Mouse (Mus musculus): ENCODE measurements around the gene Apbb2.

Apbb2 gene

GRCm38 (mm10) chr5:66549691-66550090 is 68.9 kb downstream of the Apbb2 start:
- DNase-seq (ENCODE audit: low spot score in 2 of 2): no peak

DNA sequence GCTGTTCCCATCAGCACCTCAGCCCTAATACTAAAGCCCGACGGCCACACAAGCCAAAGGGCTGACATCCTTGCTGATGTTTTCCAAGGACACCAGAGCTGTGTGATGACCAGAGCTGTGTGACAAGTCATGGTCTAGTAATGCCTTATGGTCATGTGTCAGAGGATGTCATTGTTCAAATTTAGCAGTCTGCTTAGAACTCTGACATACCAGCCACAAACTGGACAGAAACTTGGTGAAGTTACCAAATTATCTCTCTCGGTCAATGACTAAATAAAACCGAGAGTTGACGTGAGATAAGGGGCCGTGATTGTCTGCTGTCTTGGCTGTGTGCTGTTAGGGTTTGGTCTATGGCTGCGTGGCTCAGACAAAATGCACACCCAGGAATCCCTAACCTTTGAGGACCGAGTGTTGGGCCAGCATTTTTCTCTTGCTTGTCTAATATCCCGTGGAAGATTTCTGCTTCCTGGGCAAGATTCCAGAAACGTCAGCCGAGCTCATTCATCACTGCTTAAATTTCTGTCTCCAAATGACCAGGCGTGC is 71.5 kb downstream of the Apbb2 start:
- no peak for DNase-seq (ENCODE audit: low spot score in 2 of 2)

DNA sequence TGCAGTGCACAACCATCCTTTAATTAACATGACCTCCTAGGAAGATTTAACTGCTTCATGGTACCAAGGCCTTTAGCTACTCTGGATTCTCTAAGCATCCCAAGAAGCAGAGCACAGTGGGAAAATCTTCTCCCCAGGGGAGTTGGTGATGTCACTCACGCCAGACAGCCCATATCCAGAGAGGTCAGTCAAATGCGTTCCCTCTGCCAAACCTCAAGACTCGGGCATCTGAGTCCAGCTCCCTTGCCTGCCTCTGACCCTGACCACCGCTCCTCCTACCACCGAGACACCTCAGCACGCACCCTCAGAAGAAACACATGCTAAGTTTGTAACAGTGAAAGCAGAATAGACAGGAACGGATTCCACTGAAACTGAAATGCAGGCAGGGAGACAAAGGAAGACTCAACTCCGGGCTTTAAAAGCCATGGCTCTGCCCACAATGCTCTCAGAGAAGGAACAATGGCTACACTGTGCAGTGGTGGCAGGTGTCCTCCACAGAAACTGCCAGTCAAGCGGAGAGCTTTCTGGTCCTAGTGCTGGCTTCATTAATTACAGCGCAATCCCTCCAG is 72.9 kb downstream of the Apbb2 start:
- no peak for DNase-seq (ENCODE audit: low spot score in 2 of 2)

- no peak for DNase-seq (ENCODE audit: low spot score in 2 of 2)
Measured at GRCm38 (mm10) chr5:66543761-66544160, 74.8 kb downstream of the Apbb2 start.

DNA sequence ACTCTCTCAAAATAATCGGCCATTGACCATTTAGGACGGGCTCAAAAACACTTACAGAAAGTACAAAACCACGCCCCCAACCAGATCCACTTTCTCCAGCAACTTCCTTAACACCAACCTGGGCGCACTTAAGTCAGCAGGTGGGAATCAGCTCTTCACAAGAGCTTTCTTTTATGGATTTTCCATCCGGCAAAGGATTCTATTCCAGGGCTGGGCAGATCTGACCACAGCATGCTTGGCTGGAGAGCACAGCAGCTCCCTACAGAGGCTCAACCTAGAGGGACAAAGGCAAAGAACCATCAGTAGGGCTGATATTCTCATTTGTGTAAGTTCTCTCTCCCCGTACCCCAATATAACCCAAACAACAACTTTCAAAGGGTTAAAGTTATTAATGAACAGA is 75.2 kb downstream of the Apbb2 start:
- DNase-seq (ENCODE audit: low spot score in 2 of 2): no peak

DNA sequence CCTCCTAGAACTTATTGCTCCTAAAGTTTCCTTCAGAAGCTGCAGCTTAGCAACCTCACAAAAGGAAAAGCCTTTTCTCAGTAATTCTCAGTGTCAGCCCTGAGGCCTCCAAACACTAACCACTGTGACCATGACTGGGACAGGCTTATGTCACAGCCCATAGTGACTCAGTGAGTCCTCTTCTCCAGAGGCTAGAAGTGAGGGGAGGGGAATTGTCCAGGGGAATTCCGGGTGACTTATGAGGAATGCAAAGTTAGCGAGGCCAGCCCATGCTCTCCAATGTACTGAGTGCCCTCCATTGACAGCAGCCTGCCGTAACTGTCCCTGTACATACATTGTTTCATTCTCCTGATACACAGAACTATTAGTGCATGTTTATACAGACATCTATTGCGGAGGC is 76.1 kb downstream of the Apbb2 start:
- no peak for DNase-seq (ENCODE audit: low spot score in 2 of 2)

- DNase-seq (ENCODE audit: low spot score in 2 of 2): no peak
Measured at GRCm38 (mm10) chr5:66541385-66541784, 77.2 kb downstream of the Apbb2 start.

- DNase-seq (ENCODE audit: low spot score in 2 of 2): no peak
Measured at GRCm38 (mm10) chr5:66540246-66540645, 78.3 kb downstream of the Apbb2 start.

- no peak for DNase-seq (ENCODE audit: low spot score in 2 of 2)
Measured at GRCm38 (mm10) chr5:66537811-66538210, 80.8 kb downstream of the Apbb2 start.

GRCm38 (mm10) chr5:66536696-66537358 is 81.8 kb downstream of the Apbb2 start:
- DNase-seq (ENCODE audit: low spot score in 2 of 2): no peak

- DNase-seq (ENCODE audit: low spot score in 2 of 2): no peak
Measured at GRCm38 (mm10) chr5:66535566-66536236, 82.9 kb downstream of the Apbb2 start.

- DNase-seq (ENCODE audit: low spot score in 2 of 2): no peak
Measured at GRCm38 (mm10) chr5:66533711-66534425, 84.7 kb downstream of the Apbb2 start.

DNA sequence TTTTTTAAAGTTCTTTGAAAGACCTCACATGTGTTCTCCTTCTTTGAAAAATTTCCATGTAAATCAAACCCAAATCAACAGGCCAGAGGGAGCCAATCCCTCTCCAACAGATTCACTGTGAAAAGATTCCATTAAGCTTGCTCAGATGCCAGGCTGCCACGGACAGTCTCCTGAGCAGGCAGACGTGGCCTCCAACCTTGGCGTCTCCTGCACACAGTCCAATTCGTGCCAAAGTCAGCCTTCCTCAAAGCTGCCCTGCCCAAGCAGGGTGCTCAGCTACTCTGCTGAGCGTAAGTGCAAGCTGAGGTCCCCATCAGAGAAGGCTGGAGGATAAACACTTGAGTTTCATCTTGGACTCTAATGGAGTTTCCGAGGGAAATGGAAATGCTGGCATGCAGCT is 85.8 kb downstream of the Apbb2 start:
- no peak for DNase-seq (ENCODE audit: low spot score in 2 of 2)

- no peak for DNase-seq (ENCODE audit: low spot score in 2 of 2)
Measured at GRCm38 (mm10) chr5:66530361-66530760, 88.2 kb downstream of the Apbb2 start.

DNA sequence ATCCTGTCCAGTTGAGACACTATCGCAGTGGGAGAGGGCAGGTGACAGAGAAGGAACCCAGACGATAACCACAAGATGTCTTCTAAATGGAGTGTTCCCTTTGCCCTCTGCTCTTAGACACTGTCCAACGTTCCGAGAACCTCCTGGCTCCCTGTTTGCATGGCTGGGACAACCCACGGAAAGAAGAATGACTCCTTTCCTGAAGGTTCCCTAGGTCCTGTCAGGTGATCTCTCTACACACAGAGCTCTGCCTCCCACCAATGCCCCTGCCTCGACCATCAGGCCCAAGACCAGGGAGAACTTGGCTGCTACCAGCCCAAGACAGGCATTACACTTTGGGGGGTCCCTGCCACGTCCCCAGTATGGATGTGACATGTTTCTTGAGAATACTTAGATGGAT is 89.0 kb downstream of the Apbb2 start:
- no peak for DNase-seq (ENCODE audit: low spot score in 2 of 2)

DNA sequence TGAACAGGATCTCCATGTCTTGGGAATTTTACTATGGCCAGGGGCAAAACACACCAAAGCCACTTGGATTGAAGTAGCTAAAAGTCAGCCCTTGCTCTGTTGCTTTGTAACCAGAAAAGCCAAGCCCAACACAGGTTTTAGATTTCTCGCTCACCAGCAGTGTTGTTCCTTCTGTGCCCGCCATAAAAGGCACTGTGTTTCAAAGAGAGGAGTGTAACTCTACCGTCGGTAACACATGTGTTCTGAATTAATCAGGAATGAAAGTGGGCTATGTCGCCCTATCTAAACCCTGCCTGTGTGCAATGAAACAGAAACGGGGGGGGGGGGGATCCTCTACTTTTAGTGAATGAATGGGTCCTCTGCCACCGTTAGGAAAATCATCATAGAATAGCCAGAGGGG is 90.0 kb downstream of the Apbb2 start:
- DNase-seq (ENCODE audit: low spot score in 2 of 2): no peak

DNA sequence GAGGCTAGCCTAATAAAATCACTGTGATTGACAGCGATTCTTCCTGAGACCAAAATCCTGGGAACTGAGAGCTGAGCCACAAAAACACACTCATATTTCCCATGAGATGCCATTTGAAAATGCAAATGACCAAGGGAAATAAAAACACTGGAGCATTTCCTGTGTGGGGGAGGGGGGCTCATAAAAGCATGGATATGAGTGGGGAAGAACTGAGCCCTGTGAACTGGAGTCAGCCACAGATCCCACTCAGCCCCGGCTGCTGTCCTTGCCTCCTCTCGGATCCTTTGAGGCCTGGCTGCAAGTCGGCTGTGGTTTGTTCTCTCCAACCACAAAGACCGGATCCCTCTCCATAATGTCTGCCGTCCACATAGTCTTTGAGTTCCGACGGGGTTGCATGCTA is 91.5 kb downstream of the Apbb2 start:
- no peak for DNase-seq (ENCODE audit: low spot score in 2 of 2)

DNA sequence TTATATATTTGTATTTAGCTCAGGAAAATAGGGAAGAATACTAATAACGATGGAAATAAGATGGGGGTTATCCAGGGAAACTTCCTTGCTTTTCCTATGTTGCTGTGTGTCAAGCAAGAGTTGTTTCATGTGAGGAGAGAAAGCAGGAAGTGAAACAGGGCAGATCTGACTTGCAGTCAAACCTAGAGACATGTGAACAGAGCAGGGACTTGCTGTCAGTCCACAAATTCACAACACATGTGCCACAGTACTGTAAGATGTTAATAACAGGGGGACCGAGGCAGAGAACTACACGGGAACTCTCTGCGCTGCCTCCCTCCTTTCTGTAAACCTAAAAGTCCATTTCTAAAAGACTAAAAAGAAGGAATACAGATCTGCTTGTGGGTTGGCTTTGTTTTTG is 93.6 kb downstream of the Apbb2 start:
- no peak for DNase-seq (ENCODE audit: low spot score in 2 of 2)

- no peak for DNase-seq (ENCODE audit: low spot score in 2 of 2)
Measured at GRCm38 (mm10) chr5:66523681-66524503, 94.7 kb downstream of the Apbb2 start.

DNA sequence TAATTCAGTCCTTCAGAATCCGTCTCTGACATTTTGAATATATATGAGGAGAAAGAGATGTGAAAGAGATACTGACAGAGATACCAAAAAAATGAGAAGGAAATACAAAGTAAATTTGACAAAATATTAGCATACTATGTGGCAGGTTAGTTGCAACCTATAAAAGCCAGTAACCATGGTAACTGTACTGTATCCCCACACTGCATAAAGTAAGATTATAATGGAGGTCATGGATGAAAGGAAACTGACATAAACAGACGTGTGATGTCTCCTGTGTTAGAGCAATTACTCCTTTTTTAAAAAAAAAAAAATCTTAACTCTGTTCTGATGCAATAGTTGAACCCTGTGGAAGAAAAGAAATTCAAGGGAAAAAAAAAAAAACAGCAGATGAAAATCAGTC is 97.3 kb downstream of the Apbb2 start:
- DNase-seq (ENCODE audit: low spot score in 2 of 2): no peak

- no peak for DNase-seq (ENCODE audit: low spot score in 2 of 2)
Measured at GRCm38 (mm10) chr5:66519511-66519910, 99.1 kb downstream of the Apbb2 start.
